Mouse (Mus musculus) bone marrow, adult 2 months (tissue): ENCODE results near the gene Lrmda.

ENCODE experiments used
- CTCF ChIP-seq: fragments of 200-500 bp; IDR thresholded peaks from 2 replicates; pipeline ENCODE4 v1.5.1; 2011; ENCODE audit warnings: low read length, control low read depth; ENCODE audit not compliant: control insufficient read depth, insufficient read depth
- POLR2A ChIP-seq: fragments of 200-500 bp; IDR thresholded peaks from 2 replicates; pipeline ENCODE4 v1.6.1; 2011; ENCODE audit warnings: low read depth, mild to moderate bottlenecking, control low read depth, low read length, borderline replicate concordance; ENCODE audit not compliant: control insufficient read depth

DNA sequence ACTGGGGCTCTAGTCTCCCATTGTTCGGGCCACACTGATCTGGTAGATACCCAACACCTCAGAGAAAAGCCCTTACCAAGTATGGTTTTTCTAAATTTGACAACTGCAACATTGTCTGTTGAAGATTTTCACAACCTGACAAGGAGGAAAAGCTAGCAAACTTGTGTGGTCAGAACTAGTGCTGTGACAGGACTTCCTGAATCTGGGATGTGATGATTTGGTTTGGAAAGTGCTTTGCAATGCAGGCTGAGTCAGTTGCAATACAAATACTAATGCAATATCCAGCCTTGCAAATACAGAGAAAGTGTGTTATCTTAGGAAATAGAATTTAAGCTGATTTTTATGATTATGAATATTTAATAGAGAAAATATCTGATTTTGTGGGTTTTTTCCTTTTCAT, 357.6 kb downstream of the Lrmda start:
- no peak for TF ChIP-seq CTCF
- TF ChIP-seq POLR2A = no peak
